Mouse (Mus musculus): ENCODE data around the gene Mab21l1. TPM values are rescaled to one million over a fixed set of nuclear protein-coding genes. Genes with fewer than 3 reads are reported as not detected.

The Mab21l1 gene
- polyA plus RNA-seq, 1 experiment from 2014 or later: 89.1 TPM

DNA sequence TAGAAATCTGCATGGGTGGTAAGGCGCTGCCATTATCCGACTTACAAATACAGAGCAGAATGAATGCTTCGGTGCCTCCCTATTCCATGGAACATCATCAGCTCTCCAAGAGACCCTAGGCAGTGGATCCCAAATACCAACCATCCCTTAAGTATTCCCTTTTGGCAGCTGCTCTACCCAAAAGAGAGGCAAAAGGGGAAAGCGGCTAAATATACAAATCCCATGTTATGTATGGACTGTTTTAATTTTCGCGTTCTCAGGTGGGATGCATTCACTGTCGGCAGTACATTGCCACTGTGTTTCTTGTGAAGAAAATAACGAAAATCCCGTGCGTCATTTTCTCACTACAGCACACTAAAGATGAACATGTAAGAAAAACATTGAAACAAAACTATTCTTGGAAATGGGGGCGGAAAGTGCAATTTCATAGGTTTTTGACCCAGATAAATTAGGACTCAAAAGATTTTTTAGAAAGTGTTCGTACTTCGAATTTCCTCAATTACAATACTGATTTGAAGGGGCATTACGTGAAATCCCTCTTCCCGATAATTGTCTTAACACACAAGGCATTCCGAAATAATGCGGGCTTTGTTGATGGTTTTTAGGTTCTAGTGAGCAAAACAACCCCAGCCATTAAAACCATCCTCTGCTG, 4.7 kb downstream of the Mab21l1 start:
- WGBS: 5% methylated on average over 17 of the region's 17 CpGs
- Histone ChIP-seq H3K36me3 (no peaks in the 10 kb centered on the region), H3K9ac (replicated peaks) (peak overlapping the region; percentile 86), H3K9me3 (no peaks in the 10 kb centered on the region), H3K4me2 (peak overlapping the region; percentile 78), H3K27me3 (0 out of 2 replicates have a peak, but pooled peaks cover 6% of the 10 kb centered on the region), H3K4me1 (replicated peaks) (peaks cover 23% of the 10 kb centered on the region), H3K27ac (peak overlapping the region; percentile 98), H3K4me3 (replicated peaks) (peak overlapping the region; percentile 50)
- ATAC-seq (ENCODE audit: insufficient number of reproducible peaks, insufficient read depth, low FRiP score, low TSS enrichment, low read depth): no peak

DNA sequence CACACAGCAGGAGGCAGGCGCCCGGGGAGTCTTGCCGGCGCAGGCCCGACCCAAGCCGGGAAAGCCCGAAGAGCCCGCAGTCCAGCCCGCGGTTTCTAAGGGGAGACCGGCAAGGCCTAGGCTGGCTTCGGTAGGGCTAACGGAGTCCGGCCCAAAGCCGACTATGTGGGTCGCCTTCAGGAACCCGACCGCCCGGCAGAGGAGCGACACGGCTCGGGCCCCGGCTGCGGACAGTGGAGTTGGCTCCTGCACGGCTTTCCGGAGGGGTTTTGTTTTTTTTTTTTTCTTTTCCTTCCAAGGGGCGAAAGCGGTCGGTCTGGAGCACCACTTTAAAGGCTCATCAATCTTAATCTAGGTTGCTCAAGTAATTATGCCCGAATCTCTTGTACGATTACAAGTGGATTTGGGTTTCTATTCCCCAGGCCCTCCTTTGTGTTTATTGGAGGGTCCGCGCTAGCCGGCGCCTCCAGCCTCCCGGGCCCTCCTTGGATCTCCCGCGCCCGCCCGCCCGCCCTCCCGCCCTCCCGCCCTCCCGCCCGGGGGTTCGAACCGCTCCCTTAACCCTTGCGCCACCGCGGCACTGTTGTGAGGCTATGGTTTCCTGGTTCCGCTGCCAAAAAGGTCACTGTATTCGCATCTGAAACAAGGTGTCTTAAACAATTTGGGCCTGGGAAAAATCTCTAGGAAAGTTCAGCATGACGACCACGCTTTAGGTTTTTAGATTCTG, 5.3 kb downstream of the Mab21l1 start:
- Histone ChIP-seq H3K36me3 (no peaks in the 10 kb centered on the region), H3K9ac (replicated peaks) (peak overlapping the region; percentile 86), H3K4me2 (peak overlapping the region; percentile 78), H3K9me3 (no peaks in the 10 kb centered on the region), H3K4me1 (replicated peaks) (peaks cover 18% of the 10 kb centered on the region), H3K27me3 (0 out of 2 replicates have a peak, but pooled peaks cover 3% of the 10 kb centered on the region), H3K27ac (peak overlapping the region; percentile 98), H3K4me3 (replicated peaks) (peak overlapping the region; percentile 50)
- ATAC-seq (ENCODE audit: insufficient number of reproducible peaks, insufficient read depth, low FRiP score, low TSS enrichment, low read depth): peak; percentile 35; the same call in 1 of the 2 replicates
- WGBS: 2% methylated on average over 50 of the region's 54 CpGs

DNA sequence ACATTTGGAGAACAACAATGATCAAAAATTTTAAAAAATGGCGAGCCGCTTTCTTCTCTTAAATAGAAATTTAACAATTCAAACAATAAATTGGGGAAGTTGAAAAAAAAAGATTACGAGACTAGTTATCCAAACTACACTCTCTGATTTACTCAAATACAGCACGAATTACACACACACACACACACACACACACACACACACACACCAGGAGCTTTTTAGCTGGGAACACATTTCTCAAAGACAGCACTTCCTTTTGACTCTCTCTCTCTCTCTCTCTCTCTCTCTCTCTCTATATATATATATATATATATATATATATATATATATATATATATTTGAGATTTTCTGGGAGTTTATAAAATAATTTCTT, 5.9 kb downstream of the Mab21l1 start:
- Histone ChIP-seq H3K27me3 (0 out of 2 replicates have a peak, but pooled peaks cover 3% of the 10 kb centered on the region), H3K9ac (replicated peaks) (no peak overlapping the region; the same call in 1 of the 2 replicates), H3K4me3 (replicated peaks) (peak overlapping the region; percentile 50), H3K27ac (peak overlapping the region; percentile 98; the same call in 1 of the 2 replicates), H3K36me3 (no peaks in the 10 kb centered on the region), H3K4me1 (replicated peaks) (peaks cover 18% of the 10 kb centered on the region), H3K4me2 (peak overlapping the region; percentile 78), H3K9me3 (no peaks in the 10 kb centered on the region)
- ATAC-seq (ENCODE audit: insufficient number of reproducible peaks, insufficient read depth, low FRiP score, low TSS enrichment, low read depth): no peak
- WGBS: 10% methylated on average over 4 of the region's 4 CpGs

DNA sequence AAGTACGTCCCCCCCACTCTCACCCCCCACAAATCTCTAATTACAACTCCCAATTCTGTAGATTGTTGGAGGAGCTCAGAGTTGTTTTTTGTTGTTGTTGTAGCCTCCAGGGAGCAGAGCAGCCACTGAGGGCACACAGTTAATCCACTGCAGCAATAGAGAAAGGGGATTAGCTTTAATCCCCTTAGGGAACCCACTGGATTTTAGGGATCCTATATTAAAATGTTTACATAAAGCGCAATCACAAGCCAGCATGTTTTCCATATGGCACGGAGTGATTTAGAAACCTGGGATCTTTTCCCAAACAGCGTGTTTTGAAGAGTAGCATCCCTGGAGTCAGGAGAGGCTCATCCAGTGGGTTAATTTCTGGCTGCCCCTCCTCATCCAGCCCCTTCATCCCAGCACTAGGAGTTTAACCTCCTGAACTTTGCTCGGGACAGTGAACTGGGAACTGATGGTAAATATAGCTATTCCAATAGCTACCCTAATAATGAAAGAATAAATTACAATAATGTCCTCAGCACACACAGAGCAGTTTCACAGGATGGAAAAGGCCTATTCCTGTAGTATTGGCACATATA, 6.4 kb downstream of the Mab21l1 start:
- WGBS: 16% methylated on average over 5 of the region's 5 CpGs
- no peaks in the 10 kb centered on the region for H3K9me3 ChIP-seq
- H3K9ac ChIP-seq (replicated peaks): no peak overlapping the region
- ATAC-seq (ENCODE audit: insufficient number of reproducible peaks, insufficient read depth, low FRiP score, low TSS enrichment, low read depth): no peak
- H3K4me1 ChIP-seq (replicated peaks): peaks cover 18% of the 10 kb centered on the region
- H3K27me3 ChIP-seq: no peaks in the 10 kb centered on the region
- H3K36me3 ChIP-seq: no peaks in the 10 kb centered on the region
- H3K27ac ChIP-seq: no peak overlapping the region
- no peak overlapping the region for H3K4me3 ChIP-seq (replicated peaks)
- 0 out of 2 replicates have a peak overlapping the region, but pooled peaks have one; percentile 17 for H3K4me2 ChIP-seq

DNA sequence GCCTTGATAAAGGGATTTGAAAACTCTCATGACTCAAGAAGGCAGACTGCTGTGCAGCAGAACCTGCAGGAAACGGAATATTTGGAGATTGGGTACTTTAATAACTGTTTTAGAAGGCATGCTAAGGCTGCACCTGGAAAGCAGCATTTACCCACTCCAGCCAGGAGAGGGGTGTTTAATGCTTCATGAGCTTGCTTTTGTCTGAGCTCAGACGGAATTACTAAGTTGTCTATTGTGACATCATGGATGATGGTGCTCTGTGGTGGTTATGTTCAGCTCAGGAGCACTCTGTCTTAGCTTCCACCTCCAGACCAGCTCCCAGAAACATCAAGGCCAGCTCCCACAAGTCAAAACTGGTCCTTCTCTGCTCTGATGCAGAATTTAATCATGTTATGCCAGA, 7.5 kb downstream of the Mab21l1 start:
- no peak for ATAC-seq (ENCODE audit: insufficient number of reproducible peaks, insufficient read depth, low FRiP score, low TSS enrichment, low read depth)
- Histone ChIP-seq H3K27ac (no peak overlapping the region), H3K4me1 (replicated peaks) (peaks cover 25% of the 10 kb centered on the region), H3K27me3 (no peaks in the 10 kb centered on the region), H3K9ac (replicated peaks) (no peak overlapping the region), H3K9me3 (no peaks in the 10 kb centered on the region), H3K36me3 (no peaks in the 10 kb centered on the region), H3K4me3 (replicated peaks) (no peak overlapping the region), H3K4me2 (no peak overlapping the region)
- WGBS: 24% methylated on average over 2 of the region's 2 CpGs

DNA sequence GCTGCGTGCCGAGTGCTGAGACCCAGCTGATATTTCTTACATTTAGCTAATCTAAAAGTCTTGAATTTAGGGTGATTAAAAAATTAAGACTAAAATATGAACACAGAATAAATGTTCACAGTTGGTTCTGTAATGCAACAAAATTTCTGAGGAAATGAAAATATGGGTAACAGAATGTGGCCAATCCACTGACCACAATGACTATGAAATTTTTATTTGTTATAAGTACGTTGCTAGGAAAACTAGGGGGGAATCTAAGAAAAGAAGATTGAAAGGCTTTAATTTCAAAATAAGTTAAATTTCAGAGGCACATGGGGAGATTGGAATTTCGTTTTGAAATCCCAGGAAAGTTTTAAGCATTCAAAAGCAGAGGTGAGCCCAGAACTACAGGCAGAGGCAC, 8.3 kb downstream of the Mab21l1 start:
- Histone ChIP-seq H3K36me3 (no peaks in the 10 kb centered on the region), H3K27me3 (no peaks in the 10 kb centered on the region), H3K4me2 (no peak overlapping the region), H3K27ac (no peak overlapping the region), H3K4me1 (replicated peaks) (peaks cover 25% of the 10 kb centered on the region), H3K9me3 (no peaks in the 10 kb centered on the region), H3K9ac (replicated peaks) (no peak overlapping the region), H3K4me3 (replicated peaks) (no peak overlapping the region)
- no peak for ATAC-seq (ENCODE audit: insufficient number of reproducible peaks, insufficient read depth, low FRiP score, low TSS enrichment, low read depth)
- 83% methylated on average over 4 of the region's 4 CpGs for WGBS

DNA sequence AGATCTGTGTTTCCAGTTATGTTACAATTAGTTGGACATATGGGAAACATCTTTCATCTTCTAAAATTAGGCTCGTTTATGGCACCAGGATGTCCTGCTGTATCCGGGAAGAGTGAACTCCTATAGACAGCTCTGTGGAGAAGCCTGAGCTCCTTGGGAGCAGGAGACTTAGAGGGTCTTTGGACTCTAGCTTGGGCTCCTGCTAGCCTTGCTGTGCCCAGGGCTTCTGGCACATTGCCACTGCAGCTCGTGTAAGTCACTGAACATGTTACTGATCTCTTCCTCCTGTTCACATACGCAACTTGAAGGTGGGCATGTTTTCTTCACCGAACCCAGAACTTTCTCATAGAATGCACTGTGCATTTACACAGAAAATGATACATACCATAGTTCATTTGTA, 9.9 kb downstream of the Mab21l1 start:
- no peak for ATAC-seq (ENCODE audit: insufficient number of reproducible peaks, insufficient read depth, low FRiP score, low TSS enrichment, low read depth)
- Histone ChIP-seq H3K9ac (replicated peaks) (no peak overlapping the region), H3K27ac (no peak overlapping the region), H3K27me3 (no peaks in the 10 kb centered on the region), H3K4me2 (no peak overlapping the region), H3K36me3 (no peaks in the 10 kb centered on the region), H3K4me3 (replicated peaks) (no peak overlapping the region), H3K4me1 (replicated peaks) (peaks cover 25% of the 10 kb centered on the region), H3K9me3 (no peaks in the 10 kb centered on the region)
- WGBS: 52% methylated on average over 5 of the region's 5 CpGs

DNA sequence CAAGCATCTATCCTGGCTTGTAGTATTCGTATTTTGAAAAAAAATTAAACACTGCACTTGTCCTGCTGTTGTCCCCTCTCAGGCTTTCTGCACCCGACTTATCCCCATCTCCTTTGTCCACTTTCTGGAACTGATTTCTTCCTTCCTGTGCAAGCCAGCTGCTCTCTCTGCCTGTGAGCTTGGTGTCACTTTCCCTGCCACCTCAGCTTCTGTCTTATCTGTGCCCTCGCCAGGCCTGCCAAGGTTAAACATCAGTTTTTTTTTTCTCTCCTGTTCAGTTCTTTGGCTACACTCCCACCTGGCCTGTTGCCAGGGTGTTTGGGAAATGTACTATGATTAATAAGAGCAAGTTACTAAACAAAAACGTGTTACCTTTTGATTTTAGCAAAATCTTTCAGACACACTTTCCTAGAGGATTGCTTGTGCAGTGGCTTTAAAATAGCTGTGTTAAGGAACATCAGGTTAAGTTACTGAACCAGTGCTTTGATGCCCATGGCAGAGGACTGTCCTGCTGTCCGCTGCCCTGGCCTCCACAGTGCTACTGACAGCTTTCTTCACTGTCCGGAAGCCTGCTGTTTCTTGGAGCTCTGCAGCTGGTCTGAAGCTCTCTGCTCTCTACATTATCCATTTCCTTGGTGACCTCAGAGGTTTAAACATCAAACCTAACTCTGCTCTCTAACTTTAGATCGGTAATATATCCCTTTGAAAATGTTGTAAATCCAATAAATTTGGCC, 11.7 kb downstream of the Mab21l1 start:
- H3K4me3 ChIP-seq (replicated peaks): no peak overlapping the region
- no peaks in the 10 kb centered on the region for H3K27me3 ChIP-seq
- H3K27ac ChIP-seq: no peak overlapping the region
- no peak overlapping the region for H3K9ac ChIP-seq (replicated peaks)
- no peak overlapping the region for H3K4me2 ChIP-seq
- no peak for ATAC-seq (ENCODE audit: insufficient number of reproducible peaks, insufficient read depth, low FRiP score, low TSS enrichment, low read depth)
- no peaks in the 10 kb centered on the region for H3K36me3 ChIP-seq
- peaks cover 27% of the 10 kb centered on the region for H3K4me1 ChIP-seq (replicated peaks)
- 54% methylated on average over 7 of the region's 7 CpGs for WGBS
- no peaks in the 10 kb centered on the region for H3K9me3 ChIP-seq

DNA sequence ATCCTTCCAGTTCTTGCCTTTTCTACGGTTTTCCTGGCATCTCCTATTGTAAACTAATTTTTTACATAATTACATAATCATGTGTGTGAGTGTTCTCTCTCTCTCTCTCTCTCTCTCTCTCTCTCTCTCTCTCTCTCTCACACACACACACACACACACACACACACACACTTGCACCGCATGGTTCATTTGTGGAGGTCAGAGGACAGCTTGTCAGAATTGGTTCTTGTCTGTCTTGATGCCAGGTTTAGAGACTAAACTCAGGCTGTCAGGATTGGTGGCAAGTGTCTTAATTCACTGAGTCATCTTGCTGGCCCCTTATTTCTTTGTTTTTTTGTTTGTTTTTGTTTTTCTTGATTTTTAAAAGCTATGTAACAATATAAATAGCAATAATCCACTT, 12.5 kb downstream of the Mab21l1 start:
- 83% methylated on average over 2 of the region's 2 CpGs for WGBS
- H3K9ac ChIP-seq (replicated peaks): no peak overlapping the region
- no peak overlapping the region for H3K4me3 ChIP-seq (replicated peaks)
- H3K27ac ChIP-seq: no peak overlapping the region
- H3K4me1 ChIP-seq (replicated peaks): peaks cover 21% of the 10 kb centered on the region
- ATAC-seq (ENCODE audit: insufficient number of reproducible peaks, insufficient read depth, low FRiP score, low TSS enrichment, low read depth): no peak
- H3K4me2 ChIP-seq: no peak overlapping the region
- H3K36me3 ChIP-seq: no peaks in the 10 kb centered on the region
- no peaks in the 10 kb centered on the region for H3K27me3 ChIP-seq
- H3K9me3 ChIP-seq: no peaks in the 10 kb centered on the region

DNA sequence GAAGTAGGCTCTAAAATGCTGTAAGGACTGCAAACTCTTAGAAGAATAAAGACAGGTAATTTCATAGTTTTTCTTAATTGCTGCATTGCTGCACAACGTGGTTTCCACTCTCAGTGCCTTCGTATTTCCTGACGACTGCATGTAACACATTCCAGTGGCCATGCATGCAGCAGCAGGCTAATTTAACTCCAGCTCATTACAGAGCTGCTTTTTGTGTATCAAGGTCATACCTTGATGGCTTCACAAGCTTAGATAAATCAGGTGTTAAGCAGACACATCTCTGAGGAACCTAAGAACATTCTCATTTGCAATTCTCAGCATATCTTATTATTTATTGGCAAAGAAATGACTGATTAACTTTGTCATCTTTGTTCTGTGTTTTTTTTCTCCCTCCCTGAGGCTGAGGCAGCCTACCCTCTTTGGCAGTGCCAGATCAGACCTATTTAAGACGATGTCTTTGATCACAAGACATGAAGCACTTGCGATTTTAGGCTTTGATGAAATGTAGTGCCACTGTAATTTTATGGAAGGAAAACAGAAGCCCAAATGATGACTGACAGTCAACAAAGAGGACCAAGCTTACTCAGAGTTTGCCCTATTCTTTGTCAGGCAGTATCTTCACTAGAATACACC, 32.8 kb downstream of the Mab21l1 start:
- Histone ChIP-seq H3K27me3 (no peaks in the 10 kb centered on the region), H3K27ac (no peak overlapping the region), H3K4me2 (no peak overlapping the region), H3K9me3 (no peaks in the 10 kb centered on the region), H3K9ac (replicated peaks) (no peak overlapping the region), H3K4me3 (replicated peaks) (no peak overlapping the region), H3K4me1 (replicated peaks) (peaks cover 38% of the 10 kb centered on the region), H3K36me3 (no peaks in the 10 kb centered on the region)
- no peak for ATAC-seq (ENCODE audit: insufficient number of reproducible peaks, insufficient read depth, low FRiP score, low TSS enrichment, low read depth)
- WGBS: 19% methylated on average over 5 of the region's 5 CpGs

DNA sequence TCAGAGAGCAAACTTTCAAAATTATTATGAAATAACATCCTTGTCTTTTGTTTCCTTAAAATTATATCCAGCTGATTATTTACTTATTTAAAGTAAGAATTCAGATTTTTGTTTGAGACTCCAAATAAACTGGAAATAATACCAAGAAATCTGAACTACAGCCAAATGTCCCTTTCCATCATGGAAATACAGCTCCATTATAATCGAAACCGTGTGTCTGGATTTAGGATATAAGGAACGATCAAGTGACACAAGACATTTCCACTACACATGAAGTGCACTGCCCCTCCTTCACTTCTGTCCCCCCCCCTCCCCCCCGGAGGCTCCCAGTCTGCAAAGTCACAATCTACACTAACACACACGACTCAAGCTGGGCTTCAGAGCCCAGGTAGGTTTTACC, 33.8 kb downstream of the Mab21l1 start:
- no peaks in the 10 kb centered on the region for H3K9me3 ChIP-seq
- peaks cover 38% of the 10 kb centered on the region for H3K4me1 ChIP-seq (replicated peaks)
- no peak overlapping the region for H3K9ac ChIP-seq (replicated peaks)
- no peaks in the 10 kb centered on the region for H3K36me3 ChIP-seq
- whole genome bisulfite sequencing: 29% methylated on average over 5 of the region's 5 CpGs
- no peak overlapping the region for H3K4me2 ChIP-seq
- ATAC-seq (ENCODE audit: insufficient number of reproducible peaks, insufficient read depth, low FRiP score, low TSS enrichment, low read depth): no peak
- H3K27ac ChIP-seq: no peak overlapping the region
- H3K27me3 ChIP-seq: no peaks in the 10 kb centered on the region
- H3K4me3 ChIP-seq (replicated peaks): no peak overlapping the region
